Mouse (Mus musculus): ENCODE results near the gene Wwc2. TPM values are rescaled to one million over a fixed set of nuclear protein-coding genes. Genes with fewer than 3 reads are reported as not detected.
A peak's percentile ranks its signal among the peaks of the same experiment; 100 is the strongest.

The Wwc2 gene
- polyA plus RNA-seq, 1 experiment from 2014 or later, result 16.7 TPM

DNA sequence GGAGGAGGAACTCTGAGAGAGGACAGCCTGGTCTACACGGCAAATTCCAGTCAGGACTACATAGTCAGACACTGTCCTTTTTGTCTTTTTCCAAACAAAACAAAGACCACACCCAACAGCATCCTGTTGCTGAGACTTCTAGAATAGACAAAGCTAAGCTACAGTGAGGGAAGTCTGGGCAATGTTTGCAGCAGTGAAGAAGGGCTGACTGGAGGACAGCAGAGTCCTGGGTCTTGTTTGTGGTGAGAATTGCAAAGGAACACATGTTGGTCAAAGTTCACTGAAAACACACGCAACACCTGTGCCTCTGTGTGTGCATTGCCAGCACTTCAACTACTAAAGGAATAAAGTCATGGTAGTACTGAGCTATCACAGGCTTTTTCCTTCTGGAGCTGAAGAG lies 75.2 kb downstream of the Wwc2 start:
- WGBS, result 76% methylated on average over 2 of the region's 2 CpGs
- Histone ChIP-seq H3K27ac (ENCODE audit: low read length) (no peak overlapping the region), H3K36me3 (ENCODE audit: insufficient read depth, low read length) (peaks cover 16% of the 10 kb centered on the region; the same call in 1 of the 2 replicates), H3K27me3 (ENCODE audit: insufficient read depth, low read length) (no peaks in the 10 kb centered on the region), H3K9me3 (ENCODE audit: low read length) (no peaks in the 10 kb centered on the region), H3K9ac (replicated peaks; ENCODE audit: low read length) (no peak overlapping the region), H3K4me3 (ENCODE audit: low read length) (no peak overlapping the region), H3K4me1 (ENCODE audit: insufficient read depth, low read length) (peaks cover 27% of the 10 kb centered on the region), H3K4me2 (replicated peaks; ENCODE audit: low read depth, low read length) (no peak overlapping the region)
- no peak for ATAC-seq (ENCODE audit: low FRiP score, low TSS enrichment)

DNA sequence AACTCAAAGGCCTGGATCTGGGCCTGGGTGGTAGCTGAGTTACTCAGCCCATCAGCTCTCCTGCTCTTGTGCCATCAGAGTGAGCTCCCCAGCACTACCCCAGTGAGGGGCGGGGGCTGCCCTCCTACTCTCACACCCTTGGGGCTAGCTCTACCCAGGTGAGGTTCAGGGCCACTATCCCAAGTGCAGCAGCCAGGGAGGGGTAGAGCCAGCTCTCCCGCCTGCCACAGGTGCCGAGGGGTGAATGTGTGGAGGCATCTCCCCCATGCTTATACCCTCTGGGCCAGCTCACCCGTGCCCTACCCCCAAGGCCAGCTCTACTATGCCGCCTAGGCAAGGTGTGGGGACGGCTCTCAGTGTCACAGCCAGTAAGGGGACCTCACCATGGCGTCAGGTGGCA lies 75.8 kb downstream of the Wwc2 start:
- Histone ChIP-seq H3K27me3 (ENCODE audit: insufficient read depth, low read length) (no peaks in the 10 kb centered on the region), H3K4me2 (replicated peaks; ENCODE audit: low read depth, low read length) (no peak overlapping the region), H3K27ac (ENCODE audit: low read length) (no peak overlapping the region), H3K4me3 (ENCODE audit: low read length) (no peak overlapping the region), H3K4me1 (ENCODE audit: insufficient read depth, low read length) (peaks cover 27% of the 10 kb centered on the region), H3K9ac (replicated peaks; ENCODE audit: low read length) (no peak overlapping the region), H3K36me3 (ENCODE audit: insufficient read depth, low read length) (peaks cover 10% of the 10 kb centered on the region; the same call in 1 of the 2 replicates), H3K9me3 (ENCODE audit: low read length) (peaks cover 1% of the 10 kb centered on the region; the same call in 1 of the 2 replicates)
- peak; percentile 46; the same call in 1 of the 2 replicates for ATAC-seq (ENCODE audit: low FRiP score, low TSS enrichment)
- WGBS, result 77% methylated on average over 7 of the region's 7 CpGs

DNA sequence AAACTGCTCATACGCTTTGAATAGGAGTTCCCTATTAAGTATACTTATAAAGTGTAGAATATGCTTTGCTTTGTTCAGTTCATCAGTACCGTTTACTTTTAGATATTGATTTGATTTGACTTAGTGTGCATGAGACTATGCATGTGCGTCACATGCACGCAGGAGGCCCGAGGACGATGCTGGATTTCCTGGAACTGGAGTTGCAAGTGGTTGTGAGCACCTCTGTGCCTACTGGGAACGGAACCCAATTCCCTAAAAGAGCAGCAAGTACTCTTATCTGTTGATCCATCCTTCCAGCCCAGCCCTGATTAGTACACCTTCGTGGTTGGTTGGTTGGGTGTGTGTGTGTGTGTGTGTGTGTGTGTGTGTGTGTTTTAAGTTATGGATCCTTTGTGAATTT lies 76.6 kb downstream of the Wwc2 start:
- H3K9ac ChIP-seq (replicated peaks; ENCODE audit: low read length), result no peak overlapping the region
- no peak for ATAC-seq (ENCODE audit: low FRiP score, low TSS enrichment)
- H3K4me3 ChIP-seq (ENCODE audit: low read length), result no peak overlapping the region
- no peak overlapping the region for H3K4me2 ChIP-seq (replicated peaks; ENCODE audit: low read depth, low read length)
- 80% methylated on average over 8 of the region's 8 CpGs for WGBS
- H3K4me1 ChIP-seq (ENCODE audit: insufficient read depth, low read length), result peaks cover 27% of the 10 kb centered on the region
- no peak overlapping the region for H3K27ac ChIP-seq (ENCODE audit: low read length)
- no peaks in the 10 kb centered on the region for H3K27me3 ChIP-seq (ENCODE audit: insufficient read depth, low read length)
- peaks cover 8% of the 10 kb centered on the region for H3K9me3 ChIP-seq (ENCODE audit: low read length)
- H3K36me3 ChIP-seq (ENCODE audit: insufficient read depth, low read length), result peaks cover 13% of the 10 kb centered on the region

DNA sequence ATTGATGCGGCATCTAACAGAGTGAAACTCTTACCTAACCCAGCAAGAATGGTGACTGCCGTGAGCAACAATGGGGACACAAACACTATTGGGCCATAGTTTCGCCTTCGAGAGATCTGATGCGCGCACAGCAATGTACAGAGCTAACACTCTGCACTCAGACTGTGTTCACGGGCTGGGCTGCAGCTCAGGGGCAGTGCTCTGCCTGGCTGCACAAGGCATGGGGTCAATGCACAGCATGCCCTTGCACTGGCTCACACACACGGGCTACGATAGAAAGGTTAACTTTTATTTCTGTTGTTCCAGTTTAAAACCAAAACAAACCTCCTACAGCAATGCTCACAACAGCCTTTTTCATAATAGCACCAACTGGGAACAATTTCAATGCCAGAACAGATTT lies 77.1 kb downstream of the Wwc2 start:
- 49% methylated on average over 9 of the region's 9 CpGs for WGBS
- ATAC-seq (ENCODE audit: low FRiP score, low TSS enrichment), result peak; percentile 97
- no peak overlapping the region for H3K4me2 ChIP-seq (replicated peaks; ENCODE audit: low read depth, low read length)

DNA sequence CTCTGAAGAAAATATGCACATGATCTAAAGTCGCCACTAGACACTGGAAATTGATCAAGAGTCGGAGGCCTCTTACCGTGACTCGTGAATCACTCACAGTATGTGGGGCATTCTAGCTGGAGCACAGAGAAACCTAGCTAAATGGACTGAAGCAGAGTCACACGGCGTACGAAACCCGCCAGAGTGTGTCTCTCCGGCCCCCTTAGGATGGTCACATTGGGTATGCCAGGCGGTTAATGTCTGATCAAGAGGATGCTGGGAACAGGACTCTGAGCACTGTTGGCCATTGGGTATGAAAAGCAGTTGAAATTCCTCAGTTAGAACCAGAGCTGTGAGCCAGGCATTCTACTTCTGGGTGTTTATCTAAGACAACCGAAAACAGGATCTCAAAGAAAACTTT lies 81.0 kb downstream of the Wwc2 start:
- no peak for ATAC-seq (ENCODE audit: low FRiP score, low TSS enrichment)
- Histone ChIP-seq H3K36me3 (ENCODE audit: insufficient read depth, low read length) (peaks cover 10% of the 10 kb centered on the region), H3K4me2 (replicated peaks; ENCODE audit: low read depth, low read length) (no peak overlapping the region), H3K27ac (ENCODE audit: low read length) (no peak overlapping the region), H3K4me3 (ENCODE audit: low read length) (no peak overlapping the region), H3K9me3 (ENCODE audit: low read length) (peaks cover 8% of the 10 kb centered on the region), H3K9ac (replicated peaks; ENCODE audit: low read length) (no peak overlapping the region), H3K4me1 (ENCODE audit: insufficient read depth, low read length) (peaks cover 5% of the 10 kb centered on the region), H3K27me3 (ENCODE audit: insufficient read depth, low read length) (no peaks in the 10 kb centered on the region)
- 98% methylated on average over 11 of the region's 11 CpGs for WGBS

More for the DNA sequence above, 77.1 kb downstream of the Wwc2 start:
- H3K27ac ChIP-seq (ENCODE audit: low read length), result no peak overlapping the region
- H3K36me3 ChIP-seq (ENCODE audit: insufficient read depth, low read length), result peaks cover 11% of the 10 kb centered on the region
- H3K9ac ChIP-seq (replicated peaks; ENCODE audit: low read length), result no peak overlapping the region
- H3K4me3 ChIP-seq (ENCODE audit: low read length), result no peak overlapping the region
- no peaks in the 10 kb centered on the region for H3K27me3 ChIP-seq (ENCODE audit: insufficient read depth, low read length)
- H3K9me3 ChIP-seq (ENCODE audit: low read length), result peaks cover 8% of the 10 kb centered on the region
- H3K4me1 ChIP-seq (ENCODE audit: insufficient read depth, low read length), result peaks cover 27% of the 10 kb centered on the region

DNA sequence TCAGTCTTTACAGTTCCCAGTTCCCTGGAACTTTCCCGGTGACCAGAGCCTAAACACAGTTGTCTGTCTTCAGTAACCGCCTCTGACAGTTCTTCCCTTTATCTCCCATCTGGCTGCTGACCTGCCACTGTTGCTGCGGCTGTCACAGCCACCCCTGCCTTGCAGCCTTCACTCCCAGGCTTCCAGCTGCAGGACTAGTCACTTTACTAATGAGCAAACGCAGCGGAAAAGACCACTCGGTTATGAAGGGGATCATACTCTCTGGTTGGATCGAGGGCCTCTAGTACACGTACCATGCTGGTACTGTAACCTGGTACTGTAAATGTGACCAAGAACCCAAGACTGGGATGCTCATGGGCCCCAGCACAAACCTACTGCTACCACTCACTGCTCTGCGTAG lies 83.7 kb downstream of the Wwc2 start:
- no peak overlapping the region for H3K4me2 ChIP-seq (replicated peaks; ENCODE audit: low read depth, low read length)
- no peaks in the 10 kb centered on the region for H3K4me1 ChIP-seq (ENCODE audit: insufficient read depth, low read length)
- peaks cover 8% of the 10 kb centered on the region for H3K9me3 ChIP-seq (ENCODE audit: low read length)
- H3K4me3 ChIP-seq (ENCODE audit: low read length), result no peak overlapping the region
- ATAC-seq (ENCODE audit: low FRiP score, low TSS enrichment), result no peak
- WGBS, result 88% methylated on average over 9 of the region's 9 CpGs
- H3K36me3 ChIP-seq (ENCODE audit: insufficient read depth, low read length), result peaks cover 10% of the 10 kb centered on the region
- no peak overlapping the region for H3K9ac ChIP-seq (replicated peaks; ENCODE audit: low read length)
- H3K27ac ChIP-seq (ENCODE audit: low read length), result no peak overlapping the region
- H3K27me3 ChIP-seq (ENCODE audit: insufficient read depth, low read length), result no peaks in the 10 kb centered on the region

DNA sequence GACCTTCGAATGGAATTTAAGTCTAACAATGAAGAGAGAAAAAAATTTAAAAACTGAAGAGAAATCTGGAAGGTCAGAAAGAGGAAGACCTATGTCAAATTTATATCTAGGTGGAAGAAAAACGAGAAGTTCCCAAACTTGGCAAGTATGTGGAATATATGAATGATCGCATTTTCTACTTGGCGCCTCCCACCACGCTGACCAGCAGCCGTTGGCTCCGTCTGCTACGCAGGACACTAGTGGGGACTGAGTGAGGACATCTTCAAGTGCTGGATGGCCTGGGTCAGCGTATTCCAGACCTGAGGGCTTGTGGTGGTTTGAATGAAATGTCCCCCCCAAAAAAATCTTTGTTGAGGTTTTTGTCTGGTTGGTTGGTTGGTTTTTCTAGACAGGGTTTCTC lies 84.6 kb downstream of the Wwc2 start:
- Histone ChIP-seq H3K4me1 (ENCODE audit: insufficient read depth, low read length) (no peaks in the 10 kb centered on the region), H3K9ac (replicated peaks; ENCODE audit: low read length) (no peak overlapping the region), H3K4me3 (ENCODE audit: low read length) (no peak overlapping the region), H3K27me3 (ENCODE audit: insufficient read depth, low read length) (no peaks in the 10 kb centered on the region), H3K9me3 (ENCODE audit: low read length) (peaks cover 8% of the 10 kb centered on the region), H3K27ac (ENCODE audit: low read length) (no peak overlapping the region), H3K4me2 (replicated peaks; ENCODE audit: low read depth, low read length) (no peak overlapping the region), H3K36me3 (ENCODE audit: insufficient read depth, low read length) (peaks cover 10% of the 10 kb centered on the region)
- no peak for ATAC-seq (ENCODE audit: low FRiP score, low TSS enrichment)
- WGBS, result 91% methylated on average over 9 of the region's 9 CpGs

DNA sequence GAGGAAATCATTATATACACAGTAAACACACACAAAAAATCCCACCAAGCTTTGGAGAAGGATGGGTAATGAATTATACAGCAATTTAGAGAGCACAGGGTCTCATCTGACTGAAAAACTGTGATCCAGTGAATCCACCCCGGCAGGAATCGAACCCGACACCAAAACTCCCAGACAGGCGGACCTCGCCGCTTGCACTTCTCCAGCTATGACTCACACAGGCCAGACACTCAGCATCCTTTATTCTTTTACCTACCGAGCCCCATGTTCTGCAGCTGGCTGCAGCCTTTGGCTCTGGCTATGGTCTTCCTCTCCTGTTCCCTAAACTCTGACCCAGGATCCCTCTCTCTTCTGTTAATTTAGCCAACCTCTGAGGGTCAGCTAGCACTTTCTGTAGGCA lies 85.5 kb downstream of the Wwc2 start:
- H3K4me3 ChIP-seq (ENCODE audit: low read length), result no peak overlapping the region
- H3K9me3 ChIP-seq (ENCODE audit: low read length), result peaks cover 8% of the 10 kb centered on the region
- no peak overlapping the region for H3K9ac ChIP-seq (replicated peaks; ENCODE audit: low read length)
- H3K36me3 ChIP-seq (ENCODE audit: insufficient read depth, low read length), result peaks cover 15% of the 10 kb centered on the region
- H3K27me3 ChIP-seq (ENCODE audit: insufficient read depth, low read length), result no peaks in the 10 kb centered on the region
- H3K4me1 ChIP-seq (ENCODE audit: insufficient read depth, low read length), result no peaks in the 10 kb centered on the region
- 83% methylated on average over 7 of the region's 7 CpGs for WGBS
- ATAC-seq (ENCODE audit: low FRiP score, low TSS enrichment), result no peak
- no peak overlapping the region for H3K27ac ChIP-seq (ENCODE audit: low read length)
- no peak overlapping the region for H3K4me2 ChIP-seq (replicated peaks; ENCODE audit: low read depth, low read length)

DNA sequence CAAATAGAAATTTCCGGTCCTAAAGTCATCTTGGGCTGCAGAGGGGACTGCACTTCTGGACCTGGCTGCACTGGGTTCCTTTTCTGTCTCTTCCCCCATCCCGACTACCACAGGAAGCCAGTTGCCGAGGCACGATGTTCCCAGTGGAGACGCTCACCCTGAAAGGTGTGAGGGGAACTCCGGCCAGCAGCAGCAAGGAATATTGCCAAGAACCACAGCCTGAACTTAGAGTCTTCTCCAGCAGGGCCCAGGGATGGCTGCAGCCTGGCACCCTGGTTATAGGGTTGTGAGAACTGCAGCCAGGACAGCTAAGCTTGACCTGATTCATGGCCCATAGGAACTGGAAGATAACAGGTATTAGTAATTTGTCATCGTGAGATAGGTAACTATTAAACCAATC lies 86.7 kb downstream of the Wwc2 start:
- no peak overlapping the region for H3K9ac ChIP-seq (replicated peaks; ENCODE audit: low read length)
- 71% methylated on average over 7 of the region's 7 CpGs for WGBS
- no peaks in the 10 kb centered on the region for H3K9me3 ChIP-seq (ENCODE audit: low read length)

DNA sequence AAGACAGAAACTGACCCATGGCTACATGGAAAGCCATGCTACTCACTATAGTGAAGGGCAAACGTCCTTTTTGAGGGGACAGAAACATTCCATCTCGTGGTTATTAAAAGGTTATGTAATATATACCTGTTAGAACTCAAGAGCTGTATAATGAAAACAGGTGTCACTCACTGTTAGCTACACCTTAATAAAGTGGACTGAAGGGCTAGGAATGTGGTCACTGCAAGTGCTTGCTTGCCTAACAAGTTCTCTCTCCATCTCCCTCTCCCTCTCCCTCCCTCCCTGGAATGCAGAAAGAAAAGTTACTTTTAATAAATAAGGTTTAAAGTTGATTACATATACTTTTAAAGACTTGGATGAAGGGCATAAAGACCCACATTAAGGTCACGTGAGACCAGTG lies 88.0 kb downstream of the Wwc2 start:
- H3K4me1 ChIP-seq (ENCODE audit: insufficient read depth, low read length), result no peaks in the 10 kb centered on the region
- no peaks in the 10 kb centered on the region for H3K27me3 ChIP-seq (ENCODE audit: insufficient read depth, low read length)
- no peak overlapping the region for H3K9ac ChIP-seq (replicated peaks; ENCODE audit: low read length)
- no peak for ATAC-seq (ENCODE audit: low FRiP score, low TSS enrichment)
- H3K9me3 ChIP-seq (ENCODE audit: low read length), result no peaks in the 10 kb centered on the region
- no peak overlapping the region for H3K27ac ChIP-seq (ENCODE audit: low read length)
- H3K4me2 ChIP-seq (replicated peaks; ENCODE audit: low read depth, low read length), result no peak overlapping the region
- 91% methylated on average over 3 of the region's 3 CpGs for WGBS
- H3K4me3 ChIP-seq (ENCODE audit: low read length), result no peak overlapping the region
- peaks cover 21% of the 10 kb centered on the region for H3K36me3 ChIP-seq (ENCODE audit: insufficient read depth, low read length)

More for the DNA sequence above, 86.7 kb downstream of the Wwc2 start:
- no peak for ATAC-seq (ENCODE audit: low FRiP score, low TSS enrichment)
- H3K4me1 ChIP-seq (ENCODE audit: insufficient read depth, low read length), result no peaks in the 10 kb centered on the region
- H3K27ac ChIP-seq (ENCODE audit: low read length), result no peak overlapping the region
- no peaks in the 10 kb centered on the region for H3K27me3 ChIP-seq (ENCODE audit: insufficient read depth, low read length)
- no peak overlapping the region for H3K4me3 ChIP-seq (ENCODE audit: low read length)
- H3K36me3 ChIP-seq (ENCODE audit: insufficient read depth, low read length), result peaks cover 17% of the 10 kb centered on the region
- H3K4me2 ChIP-seq (replicated peaks; ENCODE audit: low read depth, low read length), result no peak overlapping the region
